Comparison of ENCODE assay signal across 16 mouse cellular contexts in genomic region chr17:12717445-12717844, GRCm38 (mm10). TPM values are rescaled to one million over a fixed set of nuclear protein-coding genes. Genes with fewer than 3 reads are reported as not detected.
A peak's percentile ranks its signal among the peaks of the same experiment; 100 is the strongest.
DNase-seq lines count a peak whose midpoint lies in the region; ATAC-seq lines count a peak whose summit lies in the region.
"Had no signal": no experiment of that assay in that cellular context is flagged by ENCODE, and none has a peak within 500 bp of the region (broad histone marks: within the 10 kb centered on the region; RNA-seq: fewer than 3 reads in every experiment).

No protein-coding gene starts in this region.

- H3K27me3 ChIP-seq in heart, embryonic 16.5 days (ENCODE audit: control insufficient read depth, insufficient read depth, low read length) = no peaks in the 10 kb centered on the region
- no peaks in the 10 kb centered on the region for H3K27me3 ChIP-seq in neural tube, embryonic 15.5 days (replicated peaks)
- no peaks in the 10 kb centered on the region for H3K27me3 ChIP-seq in midbrain, embryonic 13.5 days
- H3K27me3 ChIP-seq: lung, embryonic 15.5 days had no signal

- intact Hi-C loops in heart, postnatal 14 days (cut with DNase I) = no loop called here

- no peak for ATAC-seq in heart, embryonic 16.5 days (replicated peaks; ENCODE audit: extremely low read depth, insufficient read depth, low FRiP score)
- no peak for ATAC-seq in neural tube, embryonic 15.5 days (ENCODE audit: low FRiP score)
- ATAC-seq in midbrain, embryonic 13.5 days = no peak

- H3K4me2 ChIP-seq in heart, embryonic 16.5 days (ENCODE audit: low read depth, low read length) = no peak overlapping the region
- no peak overlapping the region for H3K4me2 ChIP-seq in neural tube, embryonic 15.5 days
- no peak overlapping the region for H3K4me2 ChIP-seq in midbrain, embryonic 13.5 days (replicated peaks)
- H3K4me2 ChIP-seq: lung, embryonic 15.5 days; midbrain, embryonic 11.5 days had no signal

- no peak overlapping the region for H3K4me3 ChIP-seq in heart, embryonic 16.5 days (ENCODE audit: low read length)
- no peak overlapping the region for H3K4me3 ChIP-seq in neural tube, embryonic 15.5 days (replicated peaks)
- H3K4me3 ChIP-seq in midbrain, embryonic 13.5 days (replicated peaks) = no peak overlapping the region
- H3K4me3 ChIP-seq: erythroblast, embryonic 14.5 days; lung, embryonic 15.5 days had no signal

- peaks cover 65% of the 10 kb centered on the region for H3K36me3 ChIP-seq in heart, embryonic 16.5 days (ENCODE audit: control insufficient read depth, insufficient read depth)
- H3K36me3 ChIP-seq in neural tube, embryonic 15.5 days = peaks cover 57% of the 10 kb centered on the region
- H3K36me3 ChIP-seq in midbrain, embryonic 13.5 days = peaks cover 95% of the 10 kb centered on the region

- peaks cover 46% of the 10 kb centered on the region for H3K4me1 ChIP-seq in heart, embryonic 16.5 days (ENCODE audit: control insufficient read depth, insufficient read depth, low read length)
- peaks cover 7% of the 10 kb centered on the region; the same call in 1 of the 2 replicates for H3K4me1 ChIP-seq in neural tube, embryonic 15.5 days
- H3K4me1 ChIP-seq in midbrain, embryonic 13.5 days (replicated peaks) = no peaks in the 10 kb centered on the region

- 54% methylated on average over 4 of the region's 4 CpGs for WGBS in heart, embryonic 16.5 days
- WGBS in neural tube, embryonic 15.5 days = 81% methylated on average over 4 of the region's 4 CpGs
- WGBS in midbrain, embryonic 13.5 days = 88% methylated on average over 4 of the region's 4 CpGs

- H3K27ac ChIP-seq in heart, embryonic 16.5 days (ENCODE audit: low read length) = peak overlapping the region; percentile 41
- peak overlapping the region; percentile 58 for H3K27ac ChIP-seq in neural tube, embryonic 15.5 days (replicated peaks)
- no peak overlapping the region for H3K27ac ChIP-seq in midbrain, embryonic 13.5 days
- H3K27ac ChIP-seq: lung, embryonic 15.5 days had no signal

- DNase-seq in cerebellum, postnatal 25 days = peak; percentile 34 to 43
- DNase-seq in cerebellum, adult 9-11 months = no peak
- no peak for DNase-seq in heart, postnatal 14 days
- DNase-seq in neural tube, embryonic 10.5 days (ENCODE audit: extremely low spot score, low spot score) = no peak
- no peak for DNase-seq in frontal cortex, postnatal 14 days (ENCODE audit: low spot score in 2 of 2)
- DNase-seq: adrenal gland, adult 2 months; cerebellum, postnatal 10 days; kidney, adult 18-20 months; thymus, adult 18-20 months had no signal

- H3K9ac ChIP-seq in heart, embryonic 16.5 days (ENCODE audit: low read length) = no peak overlapping the region
- no peak overlapping the region for H3K9ac ChIP-seq in neural tube, embryonic 15.5 days (replicated peaks)
- no peak overlapping the region for H3K9ac ChIP-seq in midbrain, embryonic 13.5 days (replicated peaks)
- H3K9ac ChIP-seq: lung, embryonic 15.5 days had no signal

- H3K9me3 ChIP-seq in heart, embryonic 16.5 days (replicated peaks; ENCODE audit: control insufficient read depth, low read length) = no peaks in the 10 kb centered on the region
- H3K9me3 ChIP-seq in neural tube, embryonic 15.5 days (replicated peaks) = no peaks in the 10 kb centered on the region
- no peaks in the 10 kb centered on the region for H3K9me3 ChIP-seq in midbrain, embryonic 13.5 days
- H3K9me3 ChIP-seq: lung, embryonic 15.5 days had no signal

RNA-seq across cellular contexts. Expression of gene Slc22a1, which starts 41.8 kb away (rescaled TPM):
- 37.6 and 39.9 TPM in 2 replicates for polyA plus RNA-seq in heart, embryonic 16.5 days (2015; fragmentation: Nextera tagmentation; extraction: Ambion mirVana)
- total RNA-seq in heart, postnatal 14 days (2021) = 1 to 10 TPM; 6.5 to 9.0 TPM
- polyA plus RNA-seq in neural tube, embryonic 15.5 days (2015; fragmentation: Nextera tagmentation; extraction: Ambion mirVana) = not detected in 2 replicates
- not detected in 2 replicates for polyA plus RNA-seq in midbrain, embryonic 13.5 days (2015; fragmentation: Nextera tagmentation; extraction: Ambion mirVana)
- polyA plus RNA-seq: erythroblast, embryonic 14.5 days; midbrain, embryonic 11.5 days; neural tube, embryonic 11.5 days had no signal

RNA-seq across cellular contexts. Expression of gene Igf2r, which starts 52.0 kb away (rescaled TPM):
- polyA plus RNA-seq in heart, embryonic 16.5 days (2015; fragmentation: Nextera tagmentation; extraction: Ambion mirVana) = 98.0 and 133 TPM in 2 replicates
- total RNA-seq in heart, postnatal 14 days (2021) = 100 to 1,000 TPM; 131 to 132 TPM
- 10.1 and 12.6 TPM in 2 replicates for polyA plus RNA-seq in neural tube, embryonic 15.5 days (2015; fragmentation: Nextera tagmentation; extraction: Ambion mirVana)
- 11.0 and 11.2 TPM in 2 replicates for polyA plus RNA-seq in midbrain, embryonic 13.5 days (2015; fragmentation: Nextera tagmentation; extraction: Ambion mirVana)

Comparison
In these comparisons a context has a peak if more than half of its experiments do, and no peak if none do; other contexts are left out.
1. DNase-seq: peak in cerebellum, postnatal 25 days (2 of 2); none in cerebellum, adult 9-11 months (single experiment), heart, postnatal 14 days (0 of 2), neural tube, embryonic 10.5 days (single experiment) and frontal cortex, postnatal 14 days (0 of 2).
2. RNA of gene Slc22a1, which starts 41.8 kb away (polyA plus RNA-seq): 37.6 to 39.9 TPM in heart, embryonic 16.5 days; not detected in neural tube, embryonic 15.5 days and not detected in midbrain, embryonic 13.5 days; every median in the first group is over 10 times any median in the second.